Mouse (Mus musculus) intestine, embryonic 16.5 days (tissue): ENCODE results near the gene Spem1. TPM values are rescaled to one million over a fixed set of nuclear protein-coding genes. Genes with fewer than 3 reads are reported as not detected.
A peak's percentile ranks its signal among the peaks of the same experiment; 100 is the strongest.

ENCODE experiments used
- ATAC-seq: fragments of 200-750 bp; cut with Nextera tagmentation; 2 replicates; pipeline ENCODE4 v1.8.0; 2017; ENCODE audit warnings: moderate TSS enrichment, moderate library complexity
- H3K27ac ChIP-seq: fragments of 300-500 bp; sonication (generic); 2 replicates; pipeline ENCODE4 v1.5.1; 2014; ENCODE audit warnings: mild to moderate bottlenecking, low read length
- H3K27me3 ChIP-seq: fragments of 300-500 bp; sonication (generic); replicated peaks from 2 replicates; pipeline ENCODE4 v1.6.1; 2014; ENCODE audit warnings: low read length, control low read depth, mixed read lengths; ENCODE audit not compliant: control insufficient read depth, insufficient read depth
- H3K36me3 ChIP-seq: fragments of 300-500 bp; sonication (generic); 2 replicates; pipeline ENCODE4 v1.6.1; 2014; ENCODE audit warnings: low read length, control low read depth; ENCODE audit not compliant: control insufficient read depth, insufficient read depth
- H3K4me1 ChIP-seq: fragments of 300-500 bp; sonication (generic); 2 replicates; pipeline ENCODE4 v1.6.1; 2014; ENCODE audit warnings: low read length, control low read depth, mixed read lengths; ENCODE audit not compliant: control insufficient read depth, insufficient read depth
- H3K4me2 ChIP-seq: fragments of 300-500 bp; sonication (generic); 2 replicates; pipeline ENCODE4 v1.6.1; 2014; ENCODE audit warnings: low read depth, low read length, control low read depth
- H3K4me3 ChIP-seq: fragments of 300-500 bp; sonication (generic); 2 replicates; pipeline ENCODE4 v1.5.1; 2014; ENCODE audit warnings: mild to moderate bottlenecking, low read length
- H3K9ac ChIP-seq: fragments of 300-500 bp; sonication (generic); 2 replicates; pipeline ENCODE4 v1.6.1; 2014; ENCODE audit warnings: low read depth, low read length
- H3K9me3 ChIP-seq: fragments of 300-500 bp; sonication (generic); 2 replicates; pipeline ENCODE4 v1.6.1; 2016; ENCODE audit warnings: low read length, control low read depth; ENCODE audit not compliant: control insufficient read depth
- WGBS: fragments of 180-500 bp; shearing (Covaris S2); extraction: QIAGEN DNeasy Blood & Tissue Kit; methylation state at CpG from one replicate; pipeline ENCODE4 v1.1.7; 2014; 5-methylcytosine and 5-hydroxymethylcytosine counted together
- polyA plus RNA-seq: library from polyadenylated mRNA; unstranded; fragments of >200 nt; fragmentation: Nextera tagmentation; extraction: Ambion mirVana; gene quantifications from 2 replicates; pipeline ENCODE4 v1.2.1, GENCODE M21; 2015

Gene Spem1
- polyA plus RNA-seq, 1 experiment from 2014 or later, result not detected

DNA sequence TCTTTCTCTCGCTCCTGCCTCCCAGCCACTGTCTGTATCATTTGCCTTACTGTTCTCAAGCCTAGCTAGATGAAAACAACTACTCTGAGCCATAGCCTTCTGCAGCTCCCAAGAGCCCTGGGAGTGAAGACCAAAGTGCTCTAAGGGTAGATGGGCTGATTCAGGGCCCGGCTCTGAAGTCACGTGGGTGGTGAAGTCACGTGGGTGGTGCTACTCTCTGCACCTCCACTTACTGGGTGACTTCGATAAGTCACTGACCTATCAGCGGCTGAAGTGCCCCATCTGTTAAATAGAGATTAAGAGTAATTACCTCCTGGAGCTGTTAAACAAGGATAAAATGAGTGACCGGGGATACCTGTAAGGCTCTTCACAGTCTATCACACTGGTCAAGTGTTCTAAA, 32.0 kb upstream of the Spem1 start:
- Histone ChIP-seq H3K27ac (peak overlapping the region; percentile 1; the same call in 1 of the 2 replicates), H3K4me2 (no peak overlapping the region), H3K9ac (no peak overlapping the region), H3K4me1 (peaks cover 5% of the 10 kb centered on the region; the same call in 1 of the 2 replicates), H3K36me3 (peaks cover 15% of the 10 kb centered on the region; the same call in 1 of the 2 replicates), H3K9me3 (no peaks in the 10 kb centered on the region), H3K27me3 (no peaks in the 10 kb centered on the region), H3K4me3 (no peak overlapping the region)
- WGBS, result 44% methylated on average over 7 of the region's 7 CpGs
- ATAC-seq, result peak; percentile 63

GRCm38 (mm10) chr11:69850754-69851153, 28.8 kb upstream of the Spem1 start:
- H3K9ac ChIP-seq, result no peak overlapping the region
- H3K4me3 ChIP-seq, result no peak overlapping the region
- H3K9me3 ChIP-seq, result no peaks in the 10 kb centered on the region
- H3K27ac ChIP-seq, result no peak overlapping the region
- 71% methylated on average over 8 of the region's 8 CpGs for WGBS
- peaks cover 16% of the 10 kb centered on the region for H3K4me1 ChIP-seq
- H3K4me2 ChIP-seq, result no peak overlapping the region
- peaks cover 21% of the 10 kb centered on the region; the same call in 1 of the 2 replicates for H3K36me3 ChIP-seq
- ATAC-seq, result no peak
- no peaks in the 10 kb centered on the region for H3K27me3 ChIP-seq

DNA sequence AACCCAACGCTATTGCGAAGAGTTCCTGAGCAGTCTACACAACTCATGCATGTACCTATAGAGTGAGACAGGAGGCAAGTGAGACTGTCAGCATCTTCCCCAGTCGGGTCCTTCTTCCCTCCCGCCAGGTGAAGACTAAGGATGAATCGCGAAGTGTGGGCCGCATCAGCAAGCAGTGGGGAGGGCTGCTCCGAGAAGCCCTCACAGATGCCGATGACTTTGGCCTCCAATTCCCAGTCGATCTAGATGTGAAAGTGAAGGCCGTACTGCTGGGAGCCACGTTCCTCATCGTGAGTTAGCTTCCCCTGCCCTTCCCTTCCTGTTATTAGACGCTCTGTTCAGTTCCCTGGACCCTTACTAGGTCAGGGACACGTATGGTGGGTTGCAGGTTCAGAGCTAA, 27.9 kb upstream of the Spem1 start:
- ATAC-seq, result no peak
- peaks cover 21% of the 10 kb centered on the region; the same call in 1 of the 2 replicates for H3K36me3 ChIP-seq

GRCm38 (mm10) chr11:69849128-69849527, 27.1 kb upstream of the Spem1 start:
- Histone ChIP-seq H3K4me3 (no peak overlapping the region), H3K4me1 (peaks cover 19% of the 10 kb centered on the region), H3K36me3 (peaks cover 21% of the 10 kb centered on the region; the same call in 1 of the 2 replicates), H3K4me2 (no peak overlapping the region), H3K9ac (no peak overlapping the region), H3K27ac (0 out of 2 replicates have a peak overlapping the region, but pooled peaks have one; percentile 18), H3K9me3 (no peaks in the 10 kb centered on the region), H3K27me3 (no peaks in the 10 kb centered on the region)
- WGBS, result 84% methylated on average over 9 of the region's 9 CpGs
- no peak for ATAC-seq

More for the DNA sequence above, 27.9 kb upstream of the Spem1 start:
- 91% methylated on average over 15 of the region's 15 CpGs for WGBS
- H3K9ac ChIP-seq, result no peak overlapping the region
- H3K4me2 ChIP-seq, result no peak overlapping the region
- H3K4me3 ChIP-seq, result no peak overlapping the region
- H3K9me3 ChIP-seq, result no peaks in the 10 kb centered on the region
- peaks cover 19% of the 10 kb centered on the region for H3K4me1 ChIP-seq
- H3K27ac ChIP-seq, result no peak overlapping the region
- H3K27me3 ChIP-seq, result no peaks in the 10 kb centered on the region

GRCm38 (mm10) chr11:69848021-69848420, 26.0 kb upstream of the Spem1 start:
- Histone ChIP-seq H3K4me3 (peak overlapping the region; percentile 70; the same call in 1 of the 2 replicates), H3K4me1 (peaks cover 19% of the 10 kb centered on the region), H3K4me2 (peak overlapping the region; percentile 80), H3K27me3 (no peaks in the 10 kb centered on the region), H3K27ac (no peak overlapping the region), H3K9me3 (no peaks in the 10 kb centered on the region), H3K9ac (peak overlapping the region; percentile 73), H3K36me3 (peaks cover 21% of the 10 kb centered on the region; the same call in 1 of the 2 replicates)
- WGBS, result 96% methylated on average over 6 of the region's 6 CpGs
- no peak for ATAC-seq

DNA sequence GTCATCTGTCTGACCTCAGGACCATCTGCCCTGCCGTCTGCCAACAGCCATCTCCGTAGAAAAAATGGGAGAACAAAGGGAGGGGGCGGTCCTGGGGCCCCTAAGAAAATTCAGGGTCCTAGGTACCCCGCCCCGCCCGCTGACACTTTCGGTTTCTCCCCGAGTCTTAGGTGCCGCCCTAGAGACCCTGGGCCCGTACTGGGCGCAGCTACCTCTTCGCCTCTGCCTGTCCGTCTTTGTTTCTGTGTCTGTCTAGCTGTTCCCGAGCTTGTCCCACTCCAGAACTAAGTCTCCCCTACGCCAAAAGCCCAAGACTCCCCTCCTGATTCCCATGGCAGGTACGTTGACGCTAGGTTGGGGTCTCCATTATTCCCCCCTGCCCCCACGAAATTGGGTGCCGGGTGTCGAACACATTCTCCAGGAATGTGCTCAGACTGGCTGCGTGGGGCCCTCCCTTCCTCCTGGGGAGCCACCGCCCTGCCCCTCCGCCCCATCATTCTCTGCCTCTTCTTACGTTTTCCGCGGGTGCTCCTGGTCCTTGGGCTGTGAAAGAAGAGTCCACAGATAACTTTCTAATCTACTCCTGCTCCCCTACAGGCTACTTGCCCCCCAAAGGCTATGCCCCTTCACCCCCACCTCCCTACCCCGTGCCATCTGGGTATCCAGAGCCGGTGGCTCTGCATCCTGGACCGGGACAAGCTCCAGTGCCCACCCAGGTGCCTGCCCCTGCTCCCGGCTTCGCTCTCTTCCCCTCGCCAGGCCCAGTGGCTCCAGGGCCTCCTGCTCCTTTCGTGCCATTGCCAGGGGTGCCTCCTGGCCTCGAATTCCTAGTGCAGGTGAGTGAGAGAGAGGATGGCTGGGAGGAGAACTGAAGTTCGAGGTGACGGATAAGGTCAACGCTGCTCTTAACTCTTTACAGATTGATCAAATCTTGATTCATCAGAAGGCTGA, 25.0 kb upstream of the Spem1 start:
- peaks cover 19% of the 10 kb centered on the region for H3K4me1 ChIP-seq
- 7% methylated on average over 37 of the region's 37 CpGs for WGBS
- peak overlapping the region; percentile 73 for H3K9ac ChIP-seq
- no peaks in the 10 kb centered on the region for H3K27me3 ChIP-seq
- peak overlapping the region; percentile 96 for H3K27ac ChIP-seq
- H3K4me3 ChIP-seq, result peak overlapping the region; percentile 70
- H3K4me2 ChIP-seq, result peak overlapping the region; percentile 80
- peaks cover 21% of the 10 kb centered on the region; the same call in 1 of the 2 replicates for H3K36me3 ChIP-seq
- peak; percentile 62 for ATAC-seq
- H3K9me3 ChIP-seq, result no peaks in the 10 kb centered on the region

GRCm38 (mm10) chr11:69846198-69846680, 24.3 kb upstream of the Spem1 start, which contains the start of gene Plscr3:
Gene Plscr3, plus strand, starts transcription at chr11:69846376.
- Histone ChIP-seq H3K4me3 (peak within 1 kb of the TSS; percentile 70), H3K9me3 (no peaks in the 10 kb centered on the region), H3K27me3 (no peaks in the 10 kb centered on the region), H3K36me3 (peaks cover 15% of the 10 kb centered on the region; the same call in 1 of the 2 replicates), H3K27ac (peak within 1 kb of the TSS; percentile 96), H3K4me1 (peaks cover 19% of the 10 kb centered on the region), H3K4me2 (peak within 1 kb of the TSS; percentile 80), H3K9ac (peak within 1 kb of the TSS; percentile 73)
- peak; percentile 93 for ATAC-seq
- under 1% methylated on average over 38 of the region's 38 CpGs for WGBS

- WGBS, result under 1% methylated on average over 7 of the region's 7 CpGs
- Histone ChIP-seq H3K9me3 (no peaks in the 10 kb centered on the region), H3K36me3 (0 out of 2 replicates have a peak, but pooled peaks cover 3% of the 10 kb centered on the region), H3K9ac (peak overlapping the region; percentile 79), H3K27me3 (peaks cover 5% of the 10 kb centered on the region; the same call in 1 of the 2 replicates), H3K4me3 (peak overlapping the region; percentile 71), H3K27ac (peak overlapping the region; percentile 93), H3K4me2 (peak overlapping the region; percentile 75), H3K4me1 (peaks cover 27% of the 10 kb centered on the region)
- ATAC-seq, result peak; percentile 16; the same call in 1 of the 2 replicates
Observed at GRCm38 (mm10) chr11:69838714-69839104, 16.7 kb upstream of the Spem1 start.
